Mouse (Mus musculus): Measurements from ENCODE around the gene Epn1. TPM values are rescaled to one million over a fixed set of nuclear protein-coding genes. Genes with fewer than 3 reads are reported as not detected.

The Epn1 gene
- polyA plus RNA-seq, 1 experiment from 2014 or later: 46.6 TPM

- H3K27me3 ChIP-seq (ENCODE audit: control insufficient read depth, insufficient read depth, low read depth, low read length): peaks cover 98% of the 10 kb centered on the region
- no peak for ATAC-seq (ENCODE audit: low read depth)
- WGBS (ENCODE audit: insufficient replicate concordance): 9% methylated on average over 32 of the region's 32 CpGs
- H3K4me1 ChIP-seq (ENCODE audit: control insufficient read depth, low read depth, low read length): peaks cover 4% of the 10 kb centered on the region
- no peak overlapping the region for H3K9ac ChIP-seq (ENCODE audit: low read depth, low read length)
- no peak overlapping the region for H3K27ac ChIP-seq (ENCODE audit: low read length)
- peak overlapping the region; percentile 28 for H3K4me2 ChIP-seq (ENCODE audit: low read depth, low read length)
- no peaks in the 10 kb centered on the region for H3K36me3 ChIP-seq (ENCODE audit: control insufficient read depth, insufficient read depth)
- no peaks in the 10 kb centered on the region for H3K9me3 ChIP-seq (replicated peaks; ENCODE audit: control insufficient read depth, low read length)
- peak overlapping the region; percentile 34 for H3K4me3 ChIP-seq (ENCODE audit: low read depth, low read length)
These were observed 26.4 kb upstream of the Epn1 start for GRCm38 (mm10) chr7:5053456-5054179.

GRCm38 (mm10) chr7:5056651-5057263, 23.3 kb upstream of the Epn1 start:
- Histone ChIP-seq H3K9me3 (replicated peaks; ENCODE audit: control insufficient read depth, low read length) (no peaks in the 10 kb centered on the region), H3K4me1 (ENCODE audit: control insufficient read depth, low read depth, low read length) (peaks cover 13% of the 10 kb centered on the region), H3K9ac (ENCODE audit: low read depth, low read length) (no peak overlapping the region), H3K27me3 (ENCODE audit: control insufficient read depth, insufficient read depth, low read depth, low read length) (peaks cover 68% of the 10 kb centered on the region), H3K4me3 (ENCODE audit: low read depth, low read length) (peak overlapping the region; percentile 32), H3K36me3 (ENCODE audit: control insufficient read depth, insufficient read depth) (no peaks in the 10 kb centered on the region), H3K4me2 (ENCODE audit: low read depth, low read length) (peak overlapping the region; percentile 38), H3K27ac (ENCODE audit: low read length) (no peak overlapping the region)
- 7% methylated on average over 49 of the region's 55 CpGs for WGBS (ENCODE audit: insufficient replicate concordance)
- ATAC-seq (ENCODE audit: low read depth): no peak

- Histone ChIP-seq H3K36me3 (ENCODE audit: control insufficient read depth, insufficient read depth) (no peaks in the 10 kb centered on the region), H3K9ac (ENCODE audit: low read depth, low read length) (no peak overlapping the region), H3K27ac (ENCODE audit: low read length) (no peak overlapping the region), H3K9me3 (replicated peaks; ENCODE audit: control insufficient read depth, low read length) (no peaks in the 10 kb centered on the region), H3K4me2 (ENCODE audit: low read depth, low read length) (no peak overlapping the region), H3K4me1 (ENCODE audit: control insufficient read depth, low read depth, low read length) (peaks cover 10% of the 10 kb centered on the region), H3K4me3 (ENCODE audit: low read depth, low read length) (no peak overlapping the region), H3K27me3 (ENCODE audit: control insufficient read depth, insufficient read depth, low read depth, low read length) (peaks cover 62% of the 10 kb centered on the region)
- 26% methylated on average over 8 of the region's 8 CpGs for whole genome bisulfite sequencing (ENCODE audit: insufficient replicate concordance)
- ATAC-seq (ENCODE audit: low read depth): no peak
These were observed 22.7 kb upstream of the Epn1 start for GRCm38 (mm10) chr7:5057381-5057780.

GRCm38 (mm10) chr7:5057804-5058203, 22.2 kb upstream of the Epn1 start:
- no peak for ATAC-seq (ENCODE audit: low read depth)
- peaks cover 58% of the 10 kb centered on the region for H3K27me3 ChIP-seq (ENCODE audit: control insufficient read depth, insufficient read depth, low read depth, low read length)
- WGBS (ENCODE audit: insufficient replicate concordance): 24% methylated on average over 11 of the region's 11 CpGs

GRCm38 (mm10) chr7:5058631-5059030, 21.4 kb upstream of the Epn1 start:
- ATAC-seq (ENCODE audit: low read depth): no peak
- Histone ChIP-seq H3K36me3 (ENCODE audit: control insufficient read depth, insufficient read depth) (no peaks in the 10 kb centered on the region), H3K4me3 (ENCODE audit: low read depth, low read length) (no peak overlapping the region), H3K9me3 (replicated peaks; ENCODE audit: control insufficient read depth, low read length) (no peaks in the 10 kb centered on the region), H3K27me3 (ENCODE audit: control insufficient read depth, insufficient read depth, low read depth, low read length) (peaks cover 49% of the 10 kb centered on the region), H3K27ac (ENCODE audit: low read length) (no peak overlapping the region), H3K4me1 (ENCODE audit: control insufficient read depth, low read depth, low read length) (peaks cover 13% of the 10 kb centered on the region), H3K4me2 (ENCODE audit: low read depth, low read length) (no peak overlapping the region), H3K9ac (ENCODE audit: low read depth, low read length) (no peak overlapping the region)
- 67% methylated on average over 1 of the region's 1 CpGs for WGBS (ENCODE audit: insufficient replicate concordance)

More at GRCm38 (mm10) chr7:5057804-5058203, 22.2 kb upstream of the Epn1 start:
- Histone ChIP-seq H3K36me3 (ENCODE audit: control insufficient read depth, insufficient read depth) (no peaks in the 10 kb centered on the region), H3K9me3 (replicated peaks; ENCODE audit: control insufficient read depth, low read length) (no peaks in the 10 kb centered on the region), H3K27ac (ENCODE audit: low read length) (no peak overlapping the region), H3K4me3 (ENCODE audit: low read depth, low read length) (no peak overlapping the region), H3K4me1 (ENCODE audit: control insufficient read depth, low read depth, low read length) (peaks cover 10% of the 10 kb centered on the region), H3K9ac (ENCODE audit: low read depth, low read length) (no peak overlapping the region), H3K4me2 (ENCODE audit: low read depth, low read length) (no peak overlapping the region)

- H3K27ac ChIP-seq (ENCODE audit: low read length): no peak overlapping the region
- peaks cover 20% of the 10 kb centered on the region for H3K4me1 ChIP-seq (ENCODE audit: control insufficient read depth, low read depth, low read length)
- ATAC-seq (ENCODE audit: low read depth): no peak
- H3K9ac ChIP-seq (ENCODE audit: low read depth, low read length): no peak overlapping the region
- peaks cover 42% of the 10 kb centered on the region for H3K27me3 ChIP-seq (ENCODE audit: control insufficient read depth, insufficient read depth, low read depth, low read length)
- H3K4me3 ChIP-seq (ENCODE audit: low read depth, low read length): no peak overlapping the region
- H3K4me2 ChIP-seq (ENCODE audit: low read depth, low read length): no peak overlapping the region
- H3K36me3 ChIP-seq (ENCODE audit: control insufficient read depth, insufficient read depth): no peaks in the 10 kb centered on the region
- WGBS (ENCODE audit: insufficient replicate concordance): 76% methylated on average over 12 of the region's 12 CpGs
- no peaks in the 10 kb centered on the region for H3K9me3 ChIP-seq (replicated peaks; ENCODE audit: control insufficient read depth, low read length)
These were observed 20.6 kb upstream of the Epn1 start for GRCm38 (mm10) chr7:5059421-5059820.

- peak overlapping the region; percentile 98 for H3K4me2 ChIP-seq (ENCODE audit: low read depth, low read length)
- peaks cover 23% of the 10 kb centered on the region for H3K4me1 ChIP-seq (ENCODE audit: control insufficient read depth, low read depth, low read length)
- H3K9ac ChIP-seq (ENCODE audit: low read depth, low read length): peak overlapping the region; percentile 94
- H3K27me3 ChIP-seq (ENCODE audit: control insufficient read depth, insufficient read depth, low read depth, low read length): peaks cover 33% of the 10 kb centered on the region
- WGBS (ENCODE audit: insufficient replicate concordance): 4% methylated on average over 27 of the region's 27 CpGs
- no peaks in the 10 kb centered on the region for H3K9me3 ChIP-seq (replicated peaks; ENCODE audit: control insufficient read depth, low read length)
- H3K36me3 ChIP-seq (ENCODE audit: control insufficient read depth, insufficient read depth): no peaks in the 10 kb centered on the region
- no peak for ATAC-seq (ENCODE audit: low read depth)
- H3K4me3 ChIP-seq (ENCODE audit: low read depth, low read length): peak overlapping the region; percentile 78
- peak overlapping the region; percentile 99 for H3K27ac ChIP-seq (ENCODE audit: low read length)
These were observed 19.8 kb upstream of the Epn1 start for GRCm38 (mm10) chr7:5060239-5060731.

- Histone ChIP-seq H3K4me2 (ENCODE audit: low read depth, low read length) (peak overlapping the region; percentile 98), H3K9me3 (replicated peaks; ENCODE audit: control insufficient read depth, low read length) (no peaks in the 10 kb centered on the region), H3K27me3 (ENCODE audit: control insufficient read depth, insufficient read depth, low read depth, low read length) (peaks cover 24% of the 10 kb centered on the region), H3K27ac (ENCODE audit: low read length) (peak overlapping the region; percentile 99), H3K9ac (ENCODE audit: low read depth, low read length) (peak overlapping the region; percentile 94), H3K36me3 (ENCODE audit: control insufficient read depth, insufficient read depth) (no peaks in the 10 kb centered on the region; the same call in 1 of the 2 replicates), H3K4me1 (ENCODE audit: control insufficient read depth, low read depth, low read length) (peaks cover 32% of the 10 kb centered on the region), H3K4me3 (ENCODE audit: low read depth, low read length) (peak overlapping the region; percentile 78)
- under 1% methylated on average over 60 of the region's 60 CpGs for WGBS (ENCODE audit: insufficient replicate concordance)
- ATAC-seq (ENCODE audit: low read depth): peak; percentile 86
These were observed 18.9 kb upstream of the Epn1 start for GRCm38 (mm10) chr7:5060944-5061773.

Measured in liver, embryonic 16.5 days (tissue).